Mouse (Mus musculus): ENCODE results near the gene Baiap3.

DNA sequence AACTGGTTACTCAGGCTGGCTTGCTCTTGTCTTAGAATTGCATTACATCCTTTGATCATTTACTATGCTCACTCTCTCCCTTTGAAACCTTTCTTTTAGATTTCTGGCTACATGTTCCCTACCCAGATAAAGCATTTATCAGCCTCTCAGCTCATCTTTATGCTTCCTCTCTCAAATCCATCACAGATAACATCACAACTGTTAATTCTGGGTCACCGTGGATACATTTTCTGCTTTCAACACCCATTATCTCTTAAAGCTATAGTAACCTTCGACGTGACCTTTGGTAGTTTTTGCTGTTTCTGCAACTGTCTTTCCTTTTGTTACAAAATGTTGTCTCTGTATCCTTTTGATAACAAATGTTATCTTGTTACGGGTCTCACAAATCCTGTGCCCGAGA, 37.3 kb upstream of the Baiap3 start:
- no peak for TF ChIP-seq CTCF (IDR thresholded peaks at IDR 0.05; ENCODE audit: insufficient read depth, low read length)
- TF ChIP-seq POLR2A (IDR thresholded peaks at IDR 0.05; ENCODE audit: borderline replicate concordance, extremely low read depth, low read depth, low read length): no peak

Measured in lung, adult 2 months (tissue).